Mouse (Mus musculus) myocyte (in vitro differentiated cells): ENCODE results near the gene Bcas3. TPM values are rescaled to one million over a fixed set of nuclear protein-coding genes. Genes with fewer than 3 reads are reported as not detected.

Source experiments
- H3K27me3 ChIP-seq: one replicate; pipeline ENCODE4 v1.6.1; 2011; ENCODE audit not compliant: control insufficient read depth, insufficient read depth, insufficient read length
- H3K36me3 ChIP-seq: one replicate; pipeline ENCODE4 v1.6.1; 2011; ENCODE audit not compliant: control insufficient read depth, insufficient read depth
- H3K4me2 ChIP-seq: one replicate; pipeline ENCODE4 v1.6.1; 2011; ENCODE audit warnings: low read depth, control low read depth
- H3K4me3 ChIP-seq: one replicate; pipeline ENCODE4 v1.5.1; 2011; ENCODE audit warnings: mild to moderate bottlenecking, control low read depth, moderate library complexity
- H3K79me2 ChIP-seq: one replicate; pipeline ENCODE4 v1.6.1; 2011; ENCODE audit not compliant: control insufficient read depth, insufficient read depth
- H3ac ChIP-seq: one replicate; pipeline ENCODE4 v1.6.1; 2011; ENCODE audit not compliant: control insufficient read depth, insufficient read length
- CEBPB ChIP-seq: IDR thresholded peaks from 2 replicates; pipeline ENCODE4 v1.6.1; 2011; ENCODE audit warnings: mild to moderate bottlenecking, moderate library complexity; ENCODE audit not compliant: poor library complexity, insufficient read depth, severe bottlenecking
- E2F4 ChIP-seq: IDR thresholded peaks from one replicate; pipeline ENCODE4 v1.6.1; 2011; ENCODE audit warnings: mild to moderate bottlenecking, control low read depth, moderate library complexity; ENCODE audit not compliant: insufficient read depth
- MAX ChIP-seq: IDR thresholded peaks from one replicate; pipeline ENCODE4 v1.6.1; 2011; ENCODE audit warnings: low read depth, mild to moderate bottlenecking, control low read depth
- MYOD1 ChIP-seq, 3 experiments: IDR thresholded peaks; one replicate each; pipeline ENCODE4 v1.6.1; 2011; ENCODE audit warnings: control low read depth in 2 of 3, low read depth in 2 of 3, mild to moderate bottlenecking in 2 of 3, moderate library complexity in 1 of 3; ENCODE audit not compliant: insufficient read length in 2 of 3, control insufficient read depth in 1 of 3
- MYOG ChIP-seq, 3 experiments: IDR thresholded peaks; one replicate each; pipeline ENCODE4 v1.6.1; 2011; ENCODE audit warnings: control low read depth in 2 of 3, low read depth in 2 of 3, mild to moderate bottlenecking in 2 of 3; ENCODE audit not compliant: insufficient read length in 2 of 3, control insufficient read depth in 1 of 3, insufficient read depth in 1 of 3
- POLR2A ChIP-seq: IDR thresholded peaks from one replicate; pipeline ENCODE4 v1.6.1; 2011; ENCODE audit warnings: low read depth, mild to moderate bottlenecking, control low read depth, moderate library complexity; ENCODE audit not compliant: insufficient read length
- POLR2AphosphoS2 ChIP-seq: IDR thresholded peaks from one replicate; pipeline ENCODE4 v1.6.1; 2011; ENCODE audit warnings: low read depth, control low read depth; ENCODE audit not compliant: insufficient read length
- REST ChIP-seq: IDR thresholded peaks from one replicate; pipeline ENCODE4 v1.6.1; 2011; ENCODE audit warnings: mild to moderate bottlenecking, control low read depth, moderate library complexity; ENCODE audit not compliant: insufficient read depth, insufficient read length
- SRF ChIP-seq: IDR thresholded peaks from one replicate; pipeline ENCODE4 v1.6.1; 2011; ENCODE audit warnings: low read depth; ENCODE audit not compliant: control insufficient read depth, insufficient read length
- TCF12 ChIP-seq: IDR thresholded peaks from one replicate; pipeline ENCODE4 v1.6.1; 2011; ENCODE audit warnings: mild to moderate bottlenecking, control low read depth; ENCODE audit not compliant: poor library complexity, insufficient read depth, severe bottlenecking
- TCF3 ChIP-seq: IDR thresholded peaks from one replicate; pipeline ENCODE4 v1.6.1; 2011; ENCODE audit warnings: low read depth, control low read depth; ENCODE audit not compliant: insufficient read length
- USF1 ChIP-seq: IDR thresholded peaks from one replicate; pipeline ENCODE4 v1.6.1; 2011; ENCODE audit warnings: low read depth, mild to moderate bottlenecking, control low read depth, moderate library complexity
- polyA plus RNA-seq: library from polyadenylated mRNA; unstranded; fragments of >200 nt; fragmentation: generic; extraction: Trizol; gene quantifications from one replicate; pipeline ENCODE4 v1.2.1, GENCODE M21; 2012; ENCODE audit warnings: missing spikeins

Bcas3 gene
- polyA plus RNA-seq, 1 experiment, result 30.1 TPM

DNA sequence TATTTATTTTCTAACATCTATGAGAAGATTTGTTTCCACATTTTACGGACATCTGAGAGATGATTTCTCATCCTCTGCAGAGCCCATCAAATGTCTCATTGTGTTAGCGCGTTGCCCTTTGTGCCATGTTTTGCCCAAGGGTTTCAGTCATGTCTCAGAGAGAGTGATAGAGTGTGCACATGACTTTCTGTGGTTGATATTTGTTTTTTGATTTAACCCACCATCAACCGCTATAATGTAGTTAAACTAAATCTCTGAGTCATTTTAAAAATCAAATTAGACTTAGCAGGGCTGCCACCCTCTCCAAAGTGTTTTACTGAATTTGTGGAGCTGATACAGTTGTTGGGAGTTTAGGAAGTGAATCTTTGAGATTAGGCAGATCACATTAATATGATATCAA lies 288.5 kb downstream of the Bcas3 start:
- peak overlapping the region; percentile 71 for H3K4me2 ChIP-seq
- no peak overlapping the region for H3K4me3 ChIP-seq
- H3ac ChIP-seq, result no peak overlapping the region
- H3K36me3 ChIP-seq, result no peaks in the 10 kb centered on the region
- H3K27me3 ChIP-seq, result no peaks in the 10 kb centered on the region
- H3K79me2 ChIP-seq, result no peaks in the 10 kb centered on the region
- TF ChIP-seq POLR2AphosphoS2 (no peak), REST (no peak)

GRCm38 (mm10) chr11:85642591-85642990 lies 289.6 kb downstream of the Bcas3 start:
- Histone ChIP-seq H3K36me3 (no peaks in the 10 kb centered on the region), H3K27me3 (no peaks in the 10 kb centered on the region), H3K79me2 (no peaks in the 10 kb centered on the region), H3ac (no peak overlapping the region), H3K4me2 (peak overlapping the region; percentile 71), H3K4me3 (no peak overlapping the region)
- TF ChIP-seq TCF3 (no peak), TCF12 (no peak), MYOG (IDR thresholded peaks at IDR 0.05; ENCODE audit: control insufficient read depth in 1 of 3, insufficient read depth in 1 of 3, insufficient read length in 2 of 3, low read depth in 2 of 3) (no peak), POLR2A (no peak), SRF (no peak), CEBPB (no peak), REST (no peak), MYOD1 (IDR thresholded peaks at IDR 0.05; ENCODE audit: control insufficient read depth in 1 of 3, insufficient read length in 2 of 3, low read depth in 2 of 3) (no peak), E2F4 (no peak), MAX (no peak), POLR2AphosphoS2 (no peak), USF1 (no peak)

DNA sequence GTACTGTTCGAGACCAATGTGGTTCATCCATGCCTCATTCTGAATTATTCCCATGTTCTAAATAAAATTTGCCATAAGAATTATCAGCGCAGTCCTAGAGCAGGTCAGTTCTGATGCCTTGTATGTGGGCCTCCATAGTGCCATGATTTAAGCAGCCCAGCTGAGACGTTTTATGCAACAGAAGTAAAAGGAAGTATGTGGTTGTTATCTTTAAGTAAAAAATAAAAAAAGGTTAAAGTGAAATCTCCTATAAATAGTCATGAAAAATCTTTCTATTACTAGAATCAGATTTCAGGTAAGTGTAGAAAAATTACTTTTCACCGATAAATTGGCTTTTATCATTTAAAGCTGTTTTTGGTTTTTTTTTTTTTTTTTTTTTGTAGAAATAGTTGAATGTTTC lies 290.1 kb downstream of the Bcas3 start:
- Histone ChIP-seq H3K4me3 (no peak overlapping the region), H3K4me2 (peak overlapping the region; percentile 10), H3K79me2 (no peaks in the 10 kb centered on the region), H3K36me3 (no peaks in the 10 kb centered on the region), H3K27me3 (no peaks in the 10 kb centered on the region), H3ac (no peak overlapping the region)
- no peak for TF ChIP-seq POLR2AphosphoS2
- TF ChIP-seq TCF12, result no peak
- no peak for TF ChIP-seq E2F4

- Histone ChIP-seq H3K27me3 (no peaks in the 10 kb centered on the region), H3ac (no peak overlapping the region), H3K4me3 (no peak overlapping the region), H3K36me3 (no peaks in the 10 kb centered on the region), H3K79me2 (no peaks in the 10 kb centered on the region), H3K4me2 (no peak overlapping the region)
- TF ChIP-seq POLR2AphosphoS2 (no peak), MYOG (IDR thresholded peaks at IDR 0.05; ENCODE audit: control insufficient read depth in 1 of 3, insufficient read depth in 1 of 3, insufficient read length in 2 of 3, low read depth in 2 of 3) (no peak), MAX (no peak), TCF12 (no peak), E2F4 (no peak)
These were observed 290.6 kb downstream of the Bcas3 start for GRCm38 (mm10) chr11:85643479-85644000.

DNA sequence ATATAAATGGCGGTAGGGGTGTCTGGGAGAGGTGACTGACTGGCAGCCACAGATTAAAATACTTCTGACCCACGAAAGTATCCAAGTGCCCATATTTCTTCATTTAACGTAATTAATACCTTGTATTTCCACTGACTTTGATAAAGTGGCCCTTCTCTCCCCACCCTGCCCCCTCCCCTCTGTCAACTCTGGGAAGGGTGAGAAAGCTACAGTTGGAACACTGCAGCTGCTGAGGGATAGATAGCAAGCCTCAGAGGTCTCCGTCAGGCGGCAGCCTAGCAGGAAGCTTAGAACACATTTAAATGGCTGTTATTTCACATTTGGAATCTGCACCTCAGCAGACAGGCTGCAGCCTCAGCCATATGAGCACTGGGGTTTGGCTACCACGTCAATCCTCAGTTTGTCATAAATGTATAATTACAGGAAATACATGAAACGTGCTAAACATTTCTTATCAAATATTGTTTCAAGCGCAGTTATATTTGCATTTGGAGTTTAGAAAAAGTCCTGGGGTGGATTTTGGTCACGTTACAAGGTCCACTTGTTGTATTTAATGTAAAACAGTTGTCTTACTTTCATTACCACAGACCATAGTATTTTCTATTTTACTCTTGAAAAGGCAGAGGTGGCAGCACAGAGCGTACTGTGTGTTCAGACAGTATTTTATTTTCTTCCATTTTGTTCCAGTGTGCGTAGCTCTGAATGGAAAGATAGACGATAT lies 291.2 kb downstream of the Bcas3 start:
- Histone ChIP-seq H3K4me3 (no peak overlapping the region), H3ac (no peak overlapping the region), H3K79me2 (no peaks in the 10 kb centered on the region), H3K4me2 (no peak overlapping the region), H3K27me3 (no peaks in the 10 kb centered on the region), H3K36me3 (no peaks in the 10 kb centered on the region)
- TF ChIP-seq REST (no peak), TCF3 (no peak), CEBPB (no peak), POLR2AphosphoS2 (no peak), SRF (no peak), POLR2A (no peak), MYOD1 (IDR thresholded peaks at IDR 0.05; ENCODE audit: control insufficient read depth in 1 of 3, insufficient read length in 2 of 3, low read depth in 2 of 3) (no peak), USF1 (no peak), TCF12 (no peak), MYOG (IDR thresholded peaks at IDR 0.05; ENCODE audit: control insufficient read depth in 1 of 3, insufficient read depth in 1 of 3, insufficient read length in 2 of 3, low read depth in 2 of 3) (no peak), MAX (no peak), E2F4 (no peak)

- Histone ChIP-seq H3K4me2 (no peak overlapping the region), H3K4me3 (no peak overlapping the region), H3K27me3 (no peaks in the 10 kb centered on the region), H3K36me3 (no peaks in the 10 kb centered on the region), H3K79me2 (no peaks in the 10 kb centered on the region), H3ac (no peak overlapping the region)
- no peak for TF ChIP-seq MYOG (IDR thresholded peaks at IDR 0.05; ENCODE audit: control insufficient read depth in 1 of 3, insufficient read depth in 1 of 3, insufficient read length in 2 of 3, low read depth in 2 of 3)
- no peak for TF ChIP-seq SRF
- no peak for TF ChIP-seq E2F4
- TF ChIP-seq TCF3, result no peak
- TF ChIP-seq MYOD1 (IDR thresholded peaks at IDR 0.05; ENCODE audit: control insufficient read depth in 1 of 3, insufficient read length in 2 of 3, low read depth in 2 of 3), result no peak
- TF ChIP-seq CEBPB, result no peak
These were observed 291.7 kb downstream of the Bcas3 start for GRCm38 (mm10) chr11:85644748-85645060.
